Mouse (Mus musculus) stomach, embryonic 15.5 days (tissue): Measurements from ENCODE around the gene Rapgefl1. TPM values are rescaled to one million over a fixed set of nuclear protein-coding genes. Genes with fewer than 3 reads are reported as not detected.
A peak's percentile ranks its signal among the peaks of the same experiment; 100 is the strongest.

Source experiments
- ATAC-seq: fragments of 200-750 bp; cut with Nextera tagmentation; 2 replicates; pipeline ENCODE4 v1.8.0; 2017; ENCODE audit warnings: low read depth, moderate number of reproducible peaks, moderate TSS enrichment; ENCODE audit not compliant: insufficient read depth, low FRiP score
- H3K27ac ChIP-seq: fragments of 300-500 bp; sonication (generic); 2 replicates; pipeline ENCODE4 v1.5.1; 2015; ENCODE audit warnings: mild to moderate bottlenecking, inconsistent platforms
- H3K27me3 ChIP-seq: fragments of 300-500 bp; sonication (generic); replicated peaks from 2 replicates; pipeline ENCODE4 v1.6.1; 2015; ENCODE audit warnings: inconsistent platforms
- H3K36me3 ChIP-seq: fragments of 300-500 bp; sonication (generic); 2 replicates; pipeline ENCODE4 v1.6.1; 2015; ENCODE audit warnings: inconsistent platforms
- H3K4me1 ChIP-seq: fragments of 300-500 bp; sonication (generic); 2 replicates; pipeline ENCODE4 v1.6.1; 2015; ENCODE audit warnings: inconsistent platforms
- H3K4me2 ChIP-seq: fragments of 300-500 bp; sonication (generic); 2 replicates; pipeline ENCODE4 v1.6.1; 2015; ENCODE audit warnings: mild to moderate bottlenecking, inconsistent platforms
- H3K4me3 ChIP-seq: fragments of 300-500 bp; sonication (generic); replicated peaks from 2 replicates; pipeline ENCODE4 v1.5.1; 2015; ENCODE audit warnings: inconsistent platforms
- H3K9ac ChIP-seq: fragments of 300-500 bp; sonication (generic); 2 replicates; pipeline ENCODE4 v1.6.1; 2015; ENCODE audit warnings: inconsistent platforms
- H3K9me3 ChIP-seq: fragments of 300-500 bp; sonication (generic); 2 replicates; pipeline ENCODE4 v1.6.1; 2016; ENCODE audit warnings: inconsistent platforms
- WGBS: fragments of 180-500 bp; shearing (Covaris S2); methylation state at CpG from one replicate; pipeline ENCODE4 v1.1.7; 2015; 5-methylcytosine and 5-hydroxymethylcytosine counted together
- polyA plus RNA-seq: library from polyadenylated mRNA; unstranded; fragments of >200 nt; fragmentation: Nextera tagmentation; extraction: Ambion mirVana; gene quantifications from 2 replicates; pipeline ENCODE4 v1.2.1, GENCODE M21; 2015

The Rapgefl1 gene
- polyA plus RNA-seq, 1 experiment from 2014 or later, result 4.1 TPM

- H3K4me3 ChIP-seq, result peak within 1 kb of the TSS; percentile 100
- H3K36me3 ChIP-seq, result peaks cover 11% of the 10 kb centered on the region
- peaks cover 15% of the 10 kb centered on the region for H3K4me1 ChIP-seq
- H3K27ac ChIP-seq, result peak within 1 kb of the TSS; percentile 100
- WGBS, result 0% methylated on average over 51 of the region's 89 CpGs
- peak; percentile 76 for ATAC-seq
- peak within 1 kb of the TSS; percentile 67 for H3K4me2 ChIP-seq
- H3K9me3 ChIP-seq, result no peaks in the 10 kb centered on the region
- peak within 1 kb of the TSS; percentile 100 for H3K9ac ChIP-seq
- H3K27me3 ChIP-seq, result no peaks in the 10 kb centered on the region
These were observed 41.4 kb upstream of the Rapgefl1 start, which contains the start of gene Msl1 for GRCm38 (mm10) chr11:98795015-98795713. Gene Msl1, plus strand, starts transcription at chr11:98795516.

- peak overlapping the region; percentile 100 for H3K4me3 ChIP-seq
- H3K27me3 ChIP-seq, result no peaks in the 10 kb centered on the region
- H3K4me2 ChIP-seq, result peak overlapping the region; percentile 67
- ATAC-seq, result peak; percentile 35; the same call in 1 of the 2 replicates
- H3K9me3 ChIP-seq, result no peaks in the 10 kb centered on the region
- H3K9ac ChIP-seq, result peak overlapping the region; percentile 100
- peaks cover 15% of the 10 kb centered on the region for H3K4me1 ChIP-seq
- under 1% methylated on average over 72 of the region's 74 CpGs for WGBS
- H3K27ac ChIP-seq, result peak overlapping the region; percentile 100
- H3K36me3 ChIP-seq, result peaks cover 18% of the 10 kb centered on the region
These were observed 40.7 kb upstream of the Rapgefl1 start for GRCm38 (mm10) chr11:98795714-98796514.

GRCm38 (mm10) chr11:98796515-98797216 is 39.9 kb upstream of the Rapgefl1 start:
- ATAC-seq, result 0 out of 2 replicates have a peak, but pooled peaks have one; percentile 4
- Histone ChIP-seq H3K36me3 (peaks cover 26% of the 10 kb centered on the region), H3K4me2 (peak overlapping the region; percentile 67), H3K9ac (peak overlapping the region; percentile 100), H3K9me3 (no peaks in the 10 kb centered on the region), H3K4me1 (peaks cover 15% of the 10 kb centered on the region), H3K27ac (peak overlapping the region; percentile 100), H3K27me3 (no peaks in the 10 kb centered on the region), H3K4me3 (peak overlapping the region; percentile 100)
- 2% methylated on average over 23 of the region's 23 CpGs for WGBS

GRCm38 (mm10) chr11:98797306-98797705 is 39.3 kb upstream of the Rapgefl1 start:
- Histone ChIP-seq H3K4me3 (peak overlapping the region; percentile 100), H3K4me1 (peaks cover 15% of the 10 kb centered on the region), H3K27ac (peak overlapping the region; percentile 100; the same call in 1 of the 2 replicates), H3K4me2 (peak overlapping the region; percentile 67), H3K9ac (peak overlapping the region; percentile 100; the same call in 1 of the 2 replicates), H3K27me3 (no peaks in the 10 kb centered on the region), H3K9me3 (no peaks in the 10 kb centered on the region), H3K36me3 (peaks cover 32% of the 10 kb centered on the region)
- ATAC-seq, result no peak
- WGBS, result under 1% methylated on average over 5 of the region's 5 CpGs

GRCm38 (mm10) chr11:98797909-98798308 is 38.7 kb upstream of the Rapgefl1 start:
- Histone ChIP-seq H3K27ac (no peak overlapping the region; the same call in 1 of the 2 replicates), H3K36me3 (peaks cover 32% of the 10 kb centered on the region)

GRCm38 (mm10) chr11:98804605-98805004 is 32.0 kb upstream of the Rapgefl1 start, which contains the start of gene Casc3:
Gene Casc3, plus strand, starts transcription at chr11:98804905.
- H3K9me3 ChIP-seq, result no peaks in the 10 kb centered on the region
- 0 out of 2 replicates have a peak within 1 kb of the TSS, but pooled peaks have one; percentile 1 for H3K27ac ChIP-seq
- H3K4me2 ChIP-seq, result no peak within 1 kb of the TSS
- WGBS, result 93% methylated on average over 5 of the region's 5 CpGs
- H3K36me3 ChIP-seq, result peaks cover 51% of the 10 kb centered on the region
- no peak within 1 kb of the TSS for H3K4me3 ChIP-seq
- H3K9ac ChIP-seq, result no peak within 1 kb of the TSS
- ATAC-seq, result no peak
- H3K4me1 ChIP-seq, result peaks cover 7% of the 10 kb centered on the region; the same call in 1 of the 2 replicates
- no peaks in the 10 kb centered on the region for H3K27me3 ChIP-seq

More at GRCm38 (mm10) chr11:98797909-98798308, 38.7 kb upstream of the Rapgefl1 start:
- Histone ChIP-seq H3K4me2 (peak overlapping the region; percentile 67), H3K9me3 (no peaks in the 10 kb centered on the region), H3K4me3 (peak overlapping the region; percentile 100), H3K9ac (0 out of 2 replicates have a peak overlapping the region, but pooled peaks have one; percentile 100), H3K4me1 (peaks cover 15% of the 10 kb centered on the region), H3K27me3 (no peaks in the 10 kb centered on the region)
- ATAC-seq, result no peak
- 41% methylated on average over 4 of the region's 4 CpGs for WGBS

GRCm38 (mm10) chr11:98808417-98808816 is 28.2 kb upstream of the Rapgefl1 start:
- Histone ChIP-seq H3K36me3 (peaks cover 33% of the 10 kb centered on the region), H3K4me3 (no peak overlapping the region)
- 67% methylated on average over 2 of the region's 2 CpGs for WGBS

GRCm38 (mm10) chr11:98809457-98810290 is 26.9 kb upstream of the Rapgefl1 start:
- WGBS, result under 1% methylated on average over 81 of the region's 84 CpGs
- Histone ChIP-seq H3K4me2 (peak overlapping the region; percentile 71), H3K36me3 (peaks cover 26% of the 10 kb centered on the region), H3K27me3 (no peaks in the 10 kb centered on the region), H3K9ac (peak overlapping the region; percentile 93), H3K4me1 (peaks cover 15% of the 10 kb centered on the region), H3K9me3 (no peaks in the 10 kb centered on the region), H3K27ac (peak overlapping the region; percentile 99), H3K4me3 (peak overlapping the region; percentile 95)
- ATAC-seq, result peak; percentile 99

More at GRCm38 (mm10) chr11:98808417-98808816, 28.2 kb upstream of the Rapgefl1 start:
- Histone ChIP-seq H3K4me2 (peak overlapping the region; percentile 71; the same call in 1 of the 2 replicates), H3K9me3 (no peaks in the 10 kb centered on the region), H3K4me1 (peaks cover 15% of the 10 kb centered on the region), H3K27me3 (no peaks in the 10 kb centered on the region), H3K9ac (no peak overlapping the region), H3K27ac (peak overlapping the region; percentile 99)
- ATAC-seq, result no peak

GRCm38 (mm10) chr11:98810686-98811085 is 25.9 kb upstream of the Rapgefl1 start:
- Histone ChIP-seq H3K9me3 (no peaks in the 10 kb centered on the region), H3K4me2 (peak overlapping the region; percentile 71), H3K27ac (peak overlapping the region; percentile 99; the same call in 1 of the 2 replicates), H3K36me3 (peaks cover 27% of the 10 kb centered on the region), H3K9ac (peak overlapping the region; percentile 93; the same call in 1 of the 2 replicates), H3K27me3 (no peaks in the 10 kb centered on the region), H3K4me1 (peaks cover 15% of the 10 kb centered on the region), H3K4me3 (peak overlapping the region; percentile 95)
- no peak for ATAC-seq
- WGBS, result 49% methylated on average over 7 of the region's 7 CpGs

GRCm38 (mm10) chr11:98816706-98817239 is 19.8 kb upstream of the Rapgefl1 start:
- WGBS, result 84% methylated on average over 1 of the region's 1 CpGs
- H3K4me1 ChIP-seq, result no peaks in the 10 kb centered on the region
- no peak overlapping the region for H3K27ac ChIP-seq
- no peak overlapping the region for H3K9ac ChIP-seq
- no peaks in the 10 kb centered on the region for H3K9me3 ChIP-seq
- H3K36me3 ChIP-seq, result peaks cover 48% of the 10 kb centered on the region
- H3K4me3 ChIP-seq, result no peak overlapping the region
- H3K4me2 ChIP-seq, result no peak overlapping the region
- no peaks in the 10 kb centered on the region for H3K27me3 ChIP-seq
- no peak for ATAC-seq
